Mouse (Mus musculus) forebrain, embryonic 11.5 days (tissue): ENCODE results near the gene Inhbc. TPM values are rescaled to one million over a fixed set of nuclear protein-coding genes. Genes with fewer than 3 reads are reported as not detected.
A peak's percentile ranks its signal among the peaks of the same experiment; 100 is the strongest.

Experiments
- ATAC-seq: fragments of 200-750 bp; cut with Nextera tagmentation; replicated peaks from 2 replicates; pipeline ENCODE4 v1.8.0; 2017; ENCODE audit warnings: moderate TSS enrichment; ENCODE audit not compliant: low FRiP score
- DNase-seq: peaks from one replicate; pipeline ENCODE4 v3.0.0-alpha.2; 2017; ENCODE audit warnings: low spot score
- H3K27ac ChIP-seq: fragments of 300-500 bp; sonication (generic); 2 replicates; pipeline ENCODE4 v1.5.1; 2014; ENCODE audit warnings: low read depth, low read length
- H3K27me3 ChIP-seq: fragments of 300-500 bp; sonication (generic); 2 replicates; pipeline ENCODE4 v1.6.1; 2014; ENCODE audit warnings: mild to moderate bottlenecking, low read length, mixed read lengths; ENCODE audit not compliant: control insufficient read depth, insufficient read depth
- H3K36me3 ChIP-seq: fragments of 300-500 bp; sonication (generic); 2 replicates; pipeline ENCODE4 v1.6.1; 2014; ENCODE audit warnings: mild to moderate bottlenecking, low read length, moderate library complexity, mixed read lengths; ENCODE audit not compliant: control insufficient read depth, insufficient read depth
- H3K4me1 ChIP-seq: fragments of 300-500 bp; sonication (generic); replicated peaks from 2 replicates; pipeline ENCODE4 v1.6.1; 2014; ENCODE audit warnings: low read length, mixed read lengths; ENCODE audit not compliant: control insufficient read depth, insufficient read depth
- H3K4me2 ChIP-seq: fragments of 300-500 bp; sonication (generic); 2 replicates; pipeline ENCODE4 v1.6.1; 2014; ENCODE audit warnings: low read depth, mild to moderate bottlenecking, low read length, moderate library complexity, mixed read lengths; ENCODE audit not compliant: severe bottlenecking
- H3K4me3 ChIP-seq: fragments of 300-500 bp; sonication (generic); 2 replicates; pipeline ENCODE4 v1.5.1; 2014; ENCODE audit warnings: low read depth, low read length
- H3K9ac ChIP-seq: fragments of 300-500 bp; sonication (generic); 2 replicates; pipeline ENCODE4 v1.6.1; 2014; ENCODE audit warnings: low read length
- H3K9me3 ChIP-seq: fragments of 300-500 bp; sonication (generic); 2 replicates; pipeline ENCODE4 v1.6.1; 2016; ENCODE audit warnings: low read length, mixed read lengths; ENCODE audit not compliant: control insufficient read depth
- WGBS: fragments of 180-500 bp; shearing (Covaris S2); extraction: QIAGEN DNeasy Blood & Tissue Kit; methylation state at CpG from one replicate; pipeline ENCODE4 v1.1.7; 2014; 5-methylcytosine and 5-hydroxymethylcytosine counted together
- polyA plus RNA-seq: library from polyadenylated mRNA; unstranded; fragments of >200 nt; fragmentation: Nextera tagmentation; extraction: Ambion mirVana; gene quantifications from 2 replicates; pipeline ENCODE4 v1.2.1, GENCODE M21; 2014

Inhbc gene
- polyA plus RNA-seq, 1 experiment from 2014 or later = not detected

GRCm38 (mm10) chr10:127327461-127328145 lies 42.6 kb downstream of the Inhbc start:
- no peak overlapping the region for H3K4me3 ChIP-seq
- no peak overlapping the region for H3K4me2 ChIP-seq
- H3K27ac ChIP-seq = no peak overlapping the region
- H3K27me3 ChIP-seq = peaks cover 53% of the 10 kb centered on the region
- ATAC-seq (no peak), DNase-seq (no peak)
- H3K9ac ChIP-seq = no peak overlapping the region
- peaks cover 11% of the 10 kb centered on the region for H3K4me1 ChIP-seq
- H3K36me3 ChIP-seq = no peaks in the 10 kb centered on the region
- WGBS = 52% methylated on average over 18 of the region's 18 CpGs
- H3K9me3 ChIP-seq = no peaks in the 10 kb centered on the region; the same call in 1 of the 2 replicates

DNA sequence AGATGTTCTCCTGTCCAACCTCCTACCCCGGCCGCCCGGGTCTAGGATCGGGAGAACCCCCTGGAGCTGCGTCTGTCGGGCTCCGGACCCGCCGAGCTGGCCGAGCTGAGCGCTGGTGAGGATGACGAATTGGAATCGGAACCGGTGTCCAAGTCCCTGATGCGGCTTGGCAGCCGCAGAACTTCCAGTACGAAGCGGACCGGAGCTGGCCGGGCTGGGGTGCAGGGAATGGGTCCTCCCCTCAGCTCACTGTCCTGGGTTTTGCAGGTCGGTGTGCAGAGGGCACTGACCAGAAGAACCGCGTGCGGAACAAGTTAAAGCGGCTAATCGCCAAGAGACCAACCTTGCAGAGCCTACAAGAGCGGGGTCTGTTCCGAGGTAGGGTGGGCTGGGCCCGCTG lies 43.4 kb downstream of the Inhbc start:
- Histone ChIP-seq H3K4me1 (peaks cover 11% of the 10 kb centered on the region), H3K4me3 (peak overlapping the region; percentile 28), H3K36me3 (no peaks in the 10 kb centered on the region), H3K27ac (no peak overlapping the region), H3K9me3 (no peaks in the 10 kb centered on the region; the same call in 1 of the 2 replicates), H3K27me3 (peaks cover 53% of the 10 kb centered on the region), H3K4me2 (peak overlapping the region; percentile 57), H3K9ac (peak overlapping the region; percentile 29)
- 5% methylated on average over 29 of the region's 29 CpGs for WGBS
- no peak for ATAC-seq
- DNase-seq = no peak

- Histone ChIP-seq H3K4me1 (peaks cover 11% of the 10 kb centered on the region), H3K27me3 (peaks cover 53% of the 10 kb centered on the region), H3K36me3 (no peaks in the 10 kb centered on the region), H3K4me2 (peak overlapping the region; percentile 57), H3K9me3 (no peaks in the 10 kb centered on the region; the same call in 1 of the 2 replicates), H3K27ac (no peak overlapping the region), H3K9ac (peak overlapping the region; percentile 29), H3K4me3 (peak overlapping the region; percentile 28)
- DNase-seq (peak; percentile 71), ATAC-seq (0 out of 2 replicates have a peak, but pooled peaks have one; percentile 32)
- WGBS = under 1% methylated on average over 54 of the region's 54 CpGs
Measured at GRCm38 (mm10) chr10:127326017-127326801, 44.0 kb downstream of the Inhbc start.

DNA sequence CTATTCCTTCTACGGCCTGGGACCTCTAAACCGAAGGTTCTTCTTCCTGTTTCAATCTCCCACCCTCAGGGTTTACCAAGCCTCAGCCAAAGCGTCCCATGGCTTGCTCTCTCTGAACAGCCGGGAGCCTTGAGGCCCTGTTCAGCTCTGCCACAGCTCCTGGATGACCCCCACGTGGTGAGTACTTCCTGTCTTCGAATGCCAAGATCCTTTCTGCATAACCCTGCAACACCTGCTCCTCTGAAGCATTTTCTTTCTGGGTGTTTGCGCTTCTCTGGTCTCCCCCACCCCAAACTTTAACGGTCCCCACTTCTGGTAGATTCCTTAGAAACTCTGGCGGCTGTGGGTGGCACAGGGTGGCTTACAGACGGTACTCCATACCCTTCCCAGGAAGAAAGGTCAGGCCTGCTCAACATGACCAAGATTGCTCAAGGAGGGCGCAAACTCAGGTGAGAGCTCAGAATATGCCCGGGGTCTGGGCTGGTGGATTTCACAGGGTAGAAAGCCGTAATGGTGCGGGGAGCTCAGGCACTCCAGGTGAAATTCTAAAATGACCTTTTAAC lies 44.7 kb downstream of the Inhbc start:
- 0 out of 2 replicates have a peak overlapping the region, but pooled peaks have one; percentile 28 for H3K4me3 ChIP-seq
- DNase-seq = no peak
- H3K36me3 ChIP-seq = no peaks in the 10 kb centered on the region
- 25% methylated on average over 14 of the region's 14 CpGs for WGBS
- no peaks in the 10 kb centered on the region; the same call in 1 of the 2 replicates for H3K9me3 ChIP-seq
- H3K27ac ChIP-seq = no peak overlapping the region
- no peak for ATAC-seq
- peaks cover 53% of the 10 kb centered on the region for H3K27me3 ChIP-seq
- no peak overlapping the region for H3K4me2 ChIP-seq
- peak overlapping the region; percentile 29 for H3K9ac ChIP-seq
- peaks cover 11% of the 10 kb centered on the region for H3K4me1 ChIP-seq

DNA sequence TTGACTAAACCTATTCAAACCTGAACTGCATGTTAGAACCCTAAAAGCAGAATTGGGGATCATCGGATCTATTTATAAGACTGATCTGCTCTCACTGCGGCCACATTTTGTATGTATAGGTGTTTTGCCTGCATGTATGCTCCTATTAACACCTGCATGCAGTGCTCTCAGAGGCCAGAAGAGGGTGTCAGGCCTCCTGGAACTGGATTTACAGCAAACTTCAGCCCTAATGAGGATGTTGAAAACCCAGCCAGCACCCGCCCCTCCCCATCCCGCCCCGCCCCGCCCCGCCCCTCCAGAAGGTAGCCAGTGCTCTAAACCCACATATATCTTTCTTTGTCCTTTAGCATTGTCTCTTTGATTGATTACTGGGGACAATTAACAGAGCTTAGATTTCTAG lies 45.7 kb downstream of the Inhbc start:
- 9% methylated on average over 7 of the region's 7 CpGs for WGBS
- Histone ChIP-seq H3K9ac (no peak overlapping the region), H3K36me3 (no peaks in the 10 kb centered on the region), H3K4me2 (no peak overlapping the region), H3K9me3 (no peaks in the 10 kb centered on the region; the same call in 1 of the 2 replicates), H3K27ac (no peak overlapping the region), H3K4me3 (no peak overlapping the region), H3K27me3 (peaks cover 51% of the 10 kb centered on the region), H3K4me1 (peaks cover 11% of the 10 kb centered on the region)
- ATAC-seq = no peak
- DNase-seq = peak; percentile 70

DNA sequence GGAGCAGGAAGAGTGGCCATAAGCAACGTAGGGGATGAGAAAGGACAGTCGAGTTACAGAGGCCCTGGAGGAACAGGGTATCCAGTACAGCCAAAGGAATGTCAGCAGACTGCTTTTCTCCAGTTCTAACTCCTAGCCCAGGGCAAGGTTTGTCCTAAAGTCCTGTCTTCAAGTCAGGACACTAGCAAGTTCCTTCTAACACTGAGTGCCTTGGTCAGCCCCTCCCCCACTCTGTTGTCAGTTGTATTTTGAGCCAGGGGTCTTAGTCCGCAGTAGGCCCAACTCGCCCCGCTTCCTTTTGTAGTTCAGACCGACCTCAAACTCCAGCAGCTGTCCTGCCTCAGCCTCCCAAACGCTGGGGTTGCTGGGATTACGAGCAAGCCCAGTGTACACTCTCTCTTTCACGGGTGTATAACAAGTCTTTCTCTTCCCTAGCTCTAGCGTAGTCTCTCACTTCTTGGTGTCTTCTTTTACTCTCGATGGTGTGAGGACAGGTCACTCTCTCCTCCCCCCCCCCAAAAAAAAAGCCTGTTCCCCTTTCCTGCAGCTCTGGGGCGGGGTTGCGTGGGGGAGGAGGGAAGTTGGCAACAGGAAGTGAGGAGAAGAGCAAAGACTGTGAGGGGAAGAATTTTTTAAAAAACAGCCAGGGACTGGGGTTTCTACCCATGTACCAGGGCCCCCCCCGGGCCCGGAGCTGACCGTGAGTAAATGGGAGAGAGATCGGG lies 46.9 kb downstream of the Inhbc start:
- no peak overlapping the region for H3K4me3 ChIP-seq
- H3K27me3 ChIP-seq = peaks cover 43% of the 10 kb centered on the region
- DNase-seq = no peak

GRCm38 (mm10) chr10:127322669-127323068 lies 47.6 kb downstream of the Inhbc start:
- no peak overlapping the region for H3K4me3 ChIP-seq
- DNase-seq (no peak), ATAC-seq (no peak)
- no peak overlapping the region for H3K4me2 ChIP-seq
- no peaks in the 10 kb centered on the region for H3K36me3 ChIP-seq
- peaks cover 11% of the 10 kb centered on the region for H3K4me1 ChIP-seq
- H3K9me3 ChIP-seq = no peaks in the 10 kb centered on the region; the same call in 1 of the 2 replicates
- H3K27ac ChIP-seq = no peak overlapping the region
- no peak overlapping the region for H3K9ac ChIP-seq
- peaks cover 37% of the 10 kb centered on the region for H3K27me3 ChIP-seq
- WGBS = 85% methylated on average over 4 of the region's 4 CpGs

More for the DNA sequence above, 46.9 kb downstream of the Inhbc start:
- Histone ChIP-seq H3K36me3 (no peaks in the 10 kb centered on the region), H3K4me2 (no peak overlapping the region), H3K4me1 (peaks cover 11% of the 10 kb centered on the region), H3K9ac (no peak overlapping the region), H3K9me3 (no peaks in the 10 kb centered on the region; the same call in 1 of the 2 replicates), H3K27ac (no peak overlapping the region)
- ATAC-seq = no peak
- 80% methylated on average over 17 of the region's 17 CpGs for WGBS

- no peaks in the 10 kb centered on the region; the same call in 1 of the 2 replicates for H3K9me3 ChIP-seq
- peaks cover 11% of the 10 kb centered on the region for H3K4me1 ChIP-seq
Measured at GRCm38 (mm10) chr10:127322178-127322577, 48.1 kb downstream of the Inhbc start.

More at GRCm38 (mm10) chr10:127322178-127322577, 48.1 kb downstream of the Inhbc start:
- Histone ChIP-seq H3K27me3 (peaks cover 32% of the 10 kb centered on the region), H3K4me3 (no peak overlapping the region), H3K4me2 (no peak overlapping the region), H3K9ac (no peak overlapping the region), H3K36me3 (no peaks in the 10 kb centered on the region), H3K27ac (no peak overlapping the region)
- ATAC-seq (no peak), DNase-seq (no peak)
- 68% methylated on average over 13 of the region's 13 CpGs for WGBS
